Mouse (Mus musculus) midbrain, embryonic 11.5 days (tissue): ENCODE data around the gene Wwox. TPM values are rescaled to one million over a fixed set of nuclear protein-coding genes. Genes with fewer than 3 reads are reported as not detected.
A peak's percentile ranks its signal among the peaks of the same experiment; 100 is the strongest.

Source experiments
- ATAC-seq: fragments of 200-750 bp; cut with Nextera tagmentation; 2 replicates; pipeline ENCODE4 v1.8.0; 2017; ENCODE audit warnings: moderate TSS enrichment, moderate library complexity; ENCODE audit not compliant: low FRiP score
- DNase-seq: peaks from one replicate; pipeline ENCODE4 v3.0.0; 2015; ENCODE audit warnings: low spot score; ENCODE audit errors: missing footprints
- H3K27ac ChIP-seq: fragments of 300-500 bp; sonication (generic); 2 replicates; pipeline ENCODE4 v1.5.1; 2014; ENCODE audit warnings: low read depth, low read length
- H3K27me3 ChIP-seq: fragments of 300-500 bp; sonication (generic); 2 replicates; pipeline ENCODE4 v1.6.1; 2014; ENCODE audit warnings: mild to moderate bottlenecking, low read length, moderate library complexity, mixed read lengths; ENCODE audit not compliant: control insufficient read depth, insufficient read depth
- H3K36me3 ChIP-seq: fragments of 300-500 bp; sonication (generic); 2 replicates; pipeline ENCODE4 v1.6.1; 2014; ENCODE audit warnings: mild to moderate bottlenecking, low read length, moderate library complexity, mixed read lengths; ENCODE audit not compliant: control insufficient read depth, insufficient read depth
- H3K4me1 ChIP-seq: fragments of 300-500 bp; sonication (generic); 2 replicates; pipeline ENCODE4 v1.6.1; 2014; ENCODE audit warnings: low read length; ENCODE audit not compliant: control insufficient read depth, insufficient read depth
- H3K4me2 ChIP-seq: fragments of 300-500 bp; sonication (generic); 2 replicates; pipeline ENCODE4 v1.6.1; 2014; ENCODE audit warnings: mild to moderate bottlenecking, moderate library complexity
- H3K4me3 ChIP-seq: fragments of 300-500 bp; sonication (generic); 2 replicates; pipeline ENCODE4 v1.5.1; 2014; ENCODE audit warnings: low read depth, low read length
- H3K9ac ChIP-seq: fragments of 300-500 bp; sonication (generic); 2 replicates; pipeline ENCODE4 v1.6.1; 2014; ENCODE audit warnings: low read length
- H3K9me3 ChIP-seq: fragments of 300-500 bp; sonication (generic); 2 replicates; pipeline ENCODE4 v1.6.1; 2016; ENCODE audit warnings: low read length; ENCODE audit not compliant: control insufficient read depth
- WGBS: fragments of 180-500 bp; shearing (Covaris S2); extraction: QIAGEN DNeasy Blood & Tissue Kit; methylation state at CpG from one replicate; pipeline ENCODE4 v1.1.7; 2014; 5-methylcytosine and 5-hydroxymethylcytosine counted together
- polyA plus RNA-seq: library from polyadenylated mRNA; unstranded; fragments of >200 nt; fragmentation: Nextera tagmentation; extraction: Ambion mirVana; gene quantifications from 2 replicates; pipeline ENCODE4 v1.2.1, GENCODE M21; 2014

Wwox gene
- polyA plus RNA-seq, 1 experiment from 2014 or later = 12.1 TPM

DNA sequence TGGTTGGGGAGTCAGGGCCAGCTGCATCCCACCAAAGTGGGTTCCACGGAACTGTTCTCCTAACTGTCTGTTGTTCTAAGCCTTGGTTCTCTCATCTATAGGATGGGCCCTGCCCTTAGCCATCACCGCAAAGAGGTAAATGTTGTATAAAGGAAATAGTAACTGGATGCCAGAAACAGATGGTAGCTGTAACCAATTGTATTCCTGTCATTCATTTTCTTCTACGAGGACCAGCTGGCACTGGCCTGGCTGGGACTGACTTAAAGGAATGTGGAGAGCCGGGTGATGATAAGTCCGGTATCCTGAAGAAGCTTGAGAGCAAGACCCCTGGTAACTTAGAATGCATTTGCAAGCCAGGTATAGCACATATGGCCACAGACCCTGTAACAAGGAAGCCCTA, 451.0 kb downstream of the Wwox start:
- no peak overlapping the region for H3K27ac ChIP-seq
- WGBS = 73% methylated on average over 5 of the region's 5 CpGs

DNA sequence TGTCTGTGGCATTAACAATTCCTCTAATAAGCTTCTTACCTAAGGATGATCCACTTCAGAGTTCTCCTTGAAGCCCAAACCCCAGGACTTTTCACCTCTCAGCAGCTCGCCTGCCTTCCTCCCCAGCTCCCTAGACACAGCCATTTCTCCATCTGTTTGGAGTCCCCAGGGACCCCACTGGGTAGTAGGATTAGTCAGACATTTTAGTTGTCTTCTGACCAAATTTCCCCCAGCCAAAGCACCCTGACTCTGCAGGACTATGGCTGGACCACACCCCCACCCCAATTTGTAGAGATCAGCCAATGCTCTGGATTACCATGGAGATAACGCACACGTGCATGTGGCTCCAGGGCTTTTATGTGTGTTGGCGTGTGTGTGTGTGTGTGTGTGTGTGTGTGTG, 451.8 kb downstream of the Wwox start:
- no peak overlapping the region for H3K27ac ChIP-seq
- H3K9me3 ChIP-seq = no peaks in the 10 kb centered on the region
- 68% methylated on average over 4 of the region's 4 CpGs for WGBS

More for the DNA sequence above, 451.0 kb downstream of the Wwox start:
- Histone ChIP-seq H3K36me3 (no peaks in the 10 kb centered on the region), H3K27me3 (no peaks in the 10 kb centered on the region), H3K4me2 (no peak overlapping the region), H3K9ac (no peak overlapping the region), H3K4me1 (peaks cover 3% of the 10 kb centered on the region), H3K9me3 (no peaks in the 10 kb centered on the region), H3K4me3 (no peak overlapping the region)
- ATAC-seq = no peak
- DNase-seq = no peak

DNA sequence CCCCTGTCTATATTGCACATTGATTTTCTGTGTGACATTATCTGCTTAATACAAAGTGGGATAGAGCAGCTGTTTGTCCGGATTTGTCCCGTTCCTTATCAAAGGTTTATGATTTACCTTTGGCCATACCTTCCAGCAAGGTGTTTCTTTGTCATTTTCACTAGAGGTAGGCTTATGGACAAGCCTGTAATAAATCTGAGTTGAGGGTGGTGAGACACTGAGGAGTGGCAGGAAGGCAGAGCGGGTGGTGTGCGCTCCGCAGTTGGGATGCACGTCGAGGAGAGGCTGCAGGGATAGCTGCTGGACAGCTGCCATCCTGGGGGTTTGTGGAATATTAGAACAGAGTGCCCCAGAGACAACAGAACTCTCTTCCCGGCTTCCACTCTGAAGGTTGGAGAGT, 458.0 kb downstream of the Wwox start:
- Histone ChIP-seq H3K27ac (no peak overlapping the region), H3K4me3 (no peak overlapping the region), H3K4me2 (no peak overlapping the region), H3K27me3 (peaks cover 3% of the 10 kb centered on the region; the same call in 1 of the 2 replicates), H3K9me3 (no peaks in the 10 kb centered on the region), H3K9ac (no peak overlapping the region), H3K4me1 (peaks cover 9% of the 10 kb centered on the region), H3K36me3 (no peaks in the 10 kb centered on the region)
- DNase-seq (no peak), ATAC-seq (no peak)
- WGBS = 85% methylated on average over 8 of the region's 8 CpGs

More for the DNA sequence above, 451.8 kb downstream of the Wwox start:
- Histone ChIP-seq H3K4me3 (no peak overlapping the region), H3K9ac (no peak overlapping the region), H3K4me2 (no peak overlapping the region), H3K36me3 (no peaks in the 10 kb centered on the region), H3K27me3 (no peaks in the 10 kb centered on the region), H3K4me1 (peaks cover 3% of the 10 kb centered on the region; the same call in 1 of the 2 replicates)
- ATAC-seq (no peak), DNase-seq (no peak)

DNA sequence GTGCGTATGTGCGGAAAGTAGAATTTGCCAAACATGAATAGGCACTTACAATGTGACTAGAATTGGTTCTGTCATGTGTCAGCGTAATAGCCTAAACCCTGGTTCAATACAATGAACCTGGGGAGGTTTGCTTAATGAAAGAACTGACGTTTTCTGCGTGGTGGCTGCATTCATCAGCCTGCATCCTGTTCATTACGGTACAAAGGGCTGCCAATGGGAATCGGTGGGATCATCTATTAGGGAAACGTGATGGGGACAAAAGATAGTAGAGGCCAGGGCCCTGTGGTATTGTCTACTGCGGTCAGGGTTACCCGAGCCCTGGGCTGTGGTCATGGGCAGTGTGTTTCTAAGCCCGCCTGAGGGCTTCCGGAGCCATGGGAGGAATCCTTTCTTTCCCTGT, 459.7 kb downstream of the Wwox start:
- WGBS = 18% methylated on average over 12 of the region's 12 CpGs
- H3K27me3 ChIP-seq = peaks cover 3% of the 10 kb centered on the region; the same call in 1 of the 2 replicates
- no peak overlapping the region for H3K27ac ChIP-seq
- no peak overlapping the region for H3K4me3 ChIP-seq
- no peaks in the 10 kb centered on the region for H3K9me3 ChIP-seq
- peak; percentile 70 for ATAC-seq
- peak overlapping the region; percentile 7; the same call in 1 of the 2 replicates for H3K4me2 ChIP-seq
- peaks cover 9% of the 10 kb centered on the region for H3K4me1 ChIP-seq
- no peak for DNase-seq
- H3K9ac ChIP-seq = peak overlapping the region; percentile 27; the same call in 1 of the 2 replicates
- no peaks in the 10 kb centered on the region for H3K36me3 ChIP-seq

DNA sequence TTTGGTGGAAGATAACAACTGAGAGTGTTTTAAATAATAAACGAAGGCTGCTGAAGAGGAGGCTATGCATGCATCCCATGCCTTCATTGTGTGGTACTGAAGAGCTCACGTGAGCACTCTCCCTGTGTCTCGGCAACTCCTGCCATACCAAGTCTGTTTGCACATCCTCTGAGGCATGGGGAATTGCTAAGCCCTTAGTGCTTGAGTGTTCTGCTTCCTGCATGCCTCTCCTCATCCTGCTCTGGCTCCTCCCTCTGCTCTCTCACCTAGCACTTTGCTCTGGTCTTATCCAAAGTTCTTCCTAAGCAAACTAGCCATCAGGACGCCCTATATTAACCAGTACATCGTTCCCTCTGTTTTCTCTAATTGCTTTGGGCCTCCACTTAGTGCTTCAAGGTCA, 463.1 kb downstream of the Wwox start:
- H3K9me3 ChIP-seq = no peaks in the 10 kb centered on the region
- no peak overlapping the region for H3K9ac ChIP-seq
- H3K4me2 ChIP-seq = no peak overlapping the region
- H3K4me1 ChIP-seq = peaks cover 9% of the 10 kb centered on the region
- no peak for DNase-seq
- H3K4me3 ChIP-seq = no peak overlapping the region
- H3K27me3 ChIP-seq = no peaks in the 10 kb centered on the region; the same call in 1 of the 2 replicates
- H3K36me3 ChIP-seq = no peaks in the 10 kb centered on the region
- no peak overlapping the region for H3K27ac ChIP-seq
- 78% methylated on average over 5 of the region's 5 CpGs for WGBS
- no peak for ATAC-seq

DNA sequence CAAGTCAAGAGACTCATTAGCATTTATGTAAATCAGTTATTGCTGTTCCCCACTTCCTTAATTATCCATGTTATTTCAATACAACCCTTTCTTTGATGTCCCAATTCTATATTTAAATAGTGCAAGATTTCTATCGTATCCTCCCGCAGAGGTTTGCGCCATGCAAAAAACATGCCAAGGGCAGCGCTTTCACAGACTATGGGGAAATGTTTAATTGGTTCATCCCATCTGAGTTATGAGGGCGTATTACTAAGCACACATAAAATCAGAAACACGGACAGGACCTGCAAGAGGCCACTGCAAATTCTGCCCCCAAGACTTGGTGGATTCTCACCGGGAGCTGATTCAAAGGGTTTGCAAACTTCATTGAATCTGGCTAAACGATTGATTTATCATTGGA, 468.6 kb downstream of the Wwox start:
- Histone ChIP-seq H3K36me3 (no peaks in the 10 kb centered on the region), H3K4me1 (peaks cover 9% of the 10 kb centered on the region), H3K4me2 (no peak overlapping the region), H3K4me3 (no peak overlapping the region), H3K27me3 (peaks cover 7% of the 10 kb centered on the region; the same call in 1 of the 2 replicates), H3K9me3 (no peaks in the 10 kb centered on the region), H3K9ac (no peak overlapping the region), H3K27ac (no peak overlapping the region)
- 95% methylated on average over 8 of the region's 8 CpGs for WGBS
- DNase-seq (no peak), ATAC-seq (no peak)

DNA sequence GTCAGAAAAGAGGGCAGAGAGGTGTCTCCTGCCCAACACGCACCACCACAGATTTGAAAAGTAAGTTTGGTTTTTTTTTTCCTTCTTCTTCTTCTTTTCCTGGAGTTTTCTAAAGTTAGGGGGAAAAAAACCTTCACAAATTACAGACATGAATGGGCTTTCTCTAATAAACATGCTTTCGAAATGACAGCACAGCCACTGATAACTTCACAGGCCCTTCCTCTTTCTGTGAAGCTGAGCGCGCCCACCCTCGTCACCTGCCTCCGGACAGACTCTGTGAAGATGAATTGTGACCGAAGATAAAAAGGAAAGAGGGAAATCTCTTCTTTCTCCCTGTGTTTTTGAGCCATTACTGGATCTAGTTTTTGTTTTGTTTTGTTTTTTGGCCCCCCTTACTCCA, 469.1 kb downstream of the Wwox start:
- ATAC-seq (no peak), DNase-seq (no peak)
- 92% methylated on average over 7 of the region's 7 CpGs for WGBS
- Histone ChIP-seq H3K27ac (no peak overlapping the region), H3K4me2 (no peak overlapping the region), H3K27me3 (peaks cover 7% of the 10 kb centered on the region; the same call in 1 of the 2 replicates), H3K4me3 (no peak overlapping the region), H3K4me1 (peaks cover 9% of the 10 kb centered on the region), H3K9ac (no peak overlapping the region), H3K9me3 (no peaks in the 10 kb centered on the region), H3K36me3 (no peaks in the 10 kb centered on the region)

DNA sequence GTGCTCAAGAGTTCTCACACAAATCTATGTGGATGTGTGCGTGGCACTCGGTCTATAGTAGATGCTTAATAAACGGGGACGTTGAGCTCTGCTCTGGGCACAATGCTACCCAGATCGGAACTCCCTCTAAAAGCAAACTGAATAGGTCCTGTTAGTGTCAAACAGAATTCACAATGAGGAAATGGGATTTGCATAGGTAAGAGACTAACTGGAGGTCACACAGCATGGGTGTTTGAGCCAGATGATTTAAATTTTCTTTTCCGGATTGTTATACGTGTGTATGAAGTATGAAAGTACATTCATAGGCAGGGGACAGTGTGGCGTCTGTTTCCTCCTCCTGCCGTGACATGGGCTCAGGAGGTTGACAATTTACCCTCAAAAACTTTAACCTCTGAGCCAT, 469.7 kb downstream of the Wwox start:
- H3K27me3 ChIP-seq = peaks cover 7% of the 10 kb centered on the region; the same call in 1 of the 2 replicates
- H3K4me3 ChIP-seq = no peak overlapping the region
- H3K9me3 ChIP-seq = no peaks in the 10 kb centered on the region
- ATAC-seq (no peak), DNase-seq (no peak)
- H3K27ac ChIP-seq = no peak overlapping the region
- peaks cover 9% of the 10 kb centered on the region for H3K4me1 ChIP-seq
- H3K36me3 ChIP-seq = no peaks in the 10 kb centered on the region
- 63% methylated on average over 9 of the region's 9 CpGs for WGBS
- H3K4me2 ChIP-seq = no peak overlapping the region
- H3K9ac ChIP-seq = no peak overlapping the region

DNA sequence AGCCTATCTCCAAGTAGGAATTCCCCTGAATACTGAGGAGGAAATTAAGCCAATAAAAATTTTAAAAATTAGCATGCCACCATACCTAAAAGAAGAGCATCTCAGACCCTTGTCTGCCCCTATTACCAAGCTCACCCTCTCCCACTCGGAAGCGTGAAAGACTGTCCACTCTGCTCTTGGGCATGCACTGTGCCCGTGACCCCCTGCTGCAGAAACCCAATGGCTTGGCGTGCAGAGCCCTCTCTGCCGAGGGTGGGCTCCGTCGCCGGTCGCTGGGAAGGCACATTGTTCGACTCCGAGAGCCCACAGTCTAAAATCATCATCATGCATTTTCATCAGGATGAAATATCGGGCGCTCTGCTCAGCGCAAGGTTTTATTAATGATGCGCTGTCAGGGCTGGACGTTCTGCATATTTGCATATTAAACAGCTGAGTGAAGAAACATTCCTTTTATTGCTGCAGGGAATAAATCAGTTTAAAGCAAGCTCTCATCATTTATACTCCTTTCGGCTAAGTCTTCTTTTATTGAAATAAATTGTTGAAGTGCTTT, 471.7 kb downstream of the Wwox start:
- no peak for ATAC-seq
- H3K27ac ChIP-seq = no peak overlapping the region
- peaks cover 7% of the 10 kb centered on the region; the same call in 1 of the 2 replicates for H3K27me3 ChIP-seq
- no peak overlapping the region for H3K9ac ChIP-seq
- H3K4me3 ChIP-seq = no peak overlapping the region
- H3K36me3 ChIP-seq = no peaks in the 10 kb centered on the region
- no peak overlapping the region for H3K4me2 ChIP-seq
- no peak for DNase-seq
- H3K4me1 ChIP-seq = peaks cover 9% of the 10 kb centered on the region
- WGBS = 71% methylated on average over 17 of the region's 17 CpGs
- H3K9me3 ChIP-seq = no peaks in the 10 kb centered on the region
